Mouse (Mus musculus): ENCODE measurements around the gene Hist2h3c1.
"Not testable (repeated sequence)": the region's sequence is repeated elsewhere in the genome, so short reads cannot be mapped to it uniquely, and the experiment has no call there.

Gene Hist2h3c1

DNA sequence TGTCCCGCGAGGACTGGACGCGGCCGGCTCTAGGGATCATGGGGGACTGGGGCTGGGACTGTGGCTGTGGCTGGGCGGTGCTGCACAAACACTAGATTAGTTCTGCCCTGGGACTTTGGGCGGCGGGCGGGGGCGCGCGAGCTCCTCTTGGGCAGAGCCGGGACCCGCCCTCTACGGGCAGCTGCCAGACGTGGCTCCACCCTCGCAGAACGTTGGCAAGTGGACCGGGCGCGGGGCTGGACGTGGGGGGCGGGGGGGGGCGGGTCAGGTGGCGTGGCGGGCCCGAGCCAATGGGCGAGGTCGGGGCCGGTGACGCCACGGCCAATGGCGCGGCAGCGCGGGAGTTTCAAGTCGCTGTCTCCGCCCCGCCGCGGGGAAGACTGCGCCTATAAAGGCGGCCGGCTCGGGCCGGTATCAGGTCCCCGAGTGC lies at the start of gene Hist2h3c1:
TSS of gene Hist2h3c1 (plus strand) at position 259 of the 430 bp plus-strand sequence.
- CTCF ChIA-PET: not testable (repeated sequence)

- CTCF ChIA-PET: interaction anchor here (0.5 to 1.1 kb wide), 4 partner anchors 10 to 215 kb away, joined by 3 to 4 read pairs (median 4); no protein-coding TSS in a partner anchor
Observed at GRCm38 (mm10) chr3:96197129-96197749, 49.2 kb upstream of the Hist2h3c1 start.

DNA sequence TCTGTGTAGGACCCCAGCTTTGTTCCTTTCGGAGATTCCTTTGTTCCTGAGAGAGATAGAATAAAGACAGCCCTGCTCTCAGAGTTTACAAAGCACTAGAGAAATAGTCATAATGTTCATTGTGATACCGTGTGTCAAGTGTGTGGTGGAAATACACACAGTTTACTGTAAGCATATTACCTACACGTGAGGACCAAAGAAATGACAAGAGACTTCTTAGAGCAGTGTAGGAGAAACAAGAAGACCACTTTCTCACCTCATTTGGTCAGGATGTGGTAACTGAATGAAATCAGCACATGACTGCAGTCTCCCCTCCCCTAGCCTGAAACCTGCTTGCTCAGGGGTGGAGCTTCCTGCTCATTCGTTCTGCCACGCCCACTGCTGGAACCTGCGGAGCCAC lies 48.3 kb upstream of the Hist2h3c1 start:
- CTCF ChIA-PET: interaction anchor here (0.5 to 0.7 kb wide), 3 partner anchors 43 to 364 kb away, joined by 3 to 4 read pairs (median 4); no protein-coding TSS in a partner anchor

DNA sequence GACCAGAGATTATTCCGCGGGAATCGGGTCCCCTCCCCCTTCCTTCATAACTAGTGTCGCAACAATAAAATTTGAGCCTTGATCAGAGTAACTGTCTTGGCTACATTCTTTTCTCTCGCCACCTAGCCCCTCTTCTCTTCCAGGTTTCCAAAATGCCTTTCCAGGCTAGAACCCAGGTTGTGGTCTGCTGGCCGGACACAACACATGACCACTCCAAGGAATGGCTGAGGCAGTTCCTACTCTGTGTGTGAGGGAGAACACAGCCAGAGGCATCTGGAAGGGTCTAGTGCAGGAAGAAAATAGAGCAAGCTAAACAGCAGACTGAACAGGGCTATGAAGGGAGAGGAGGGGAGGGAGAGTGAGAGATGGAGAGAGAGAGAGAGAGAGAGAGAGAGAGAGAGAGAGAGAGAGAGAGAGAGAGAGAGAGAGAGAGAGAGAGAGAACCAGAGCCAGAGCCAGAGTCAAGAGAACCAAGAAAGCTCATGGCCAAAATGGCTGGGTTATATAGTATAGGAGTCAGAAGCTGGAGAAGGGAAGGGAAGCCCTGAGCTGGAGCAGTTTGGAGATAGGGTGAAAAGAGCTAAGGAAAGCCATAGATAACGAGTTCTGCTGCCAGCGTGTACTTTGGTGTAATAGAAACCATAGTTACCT lies 47.8 kb upstream of the Hist2h3c1 start:
- CTCF ChIA-PET: interaction anchor here (0.5 to 1.1 kb wide), 3 partner anchors 20 to 363 kb away, joined by 3 to 4 read pairs (median 3); no protein-coding TSS in a partner anchor

- CTCF ChIA-PET: interaction anchor here (1.1 kb wide), 1 partner anchor 19 kb away, joined by 3 read pairs; no protein-coding TSS in a partner anchor
Observed at GRCm38 (mm10) chr3:96199731-96200130, 46.8 kb upstream of the Hist2h3c1 start.

DNA sequence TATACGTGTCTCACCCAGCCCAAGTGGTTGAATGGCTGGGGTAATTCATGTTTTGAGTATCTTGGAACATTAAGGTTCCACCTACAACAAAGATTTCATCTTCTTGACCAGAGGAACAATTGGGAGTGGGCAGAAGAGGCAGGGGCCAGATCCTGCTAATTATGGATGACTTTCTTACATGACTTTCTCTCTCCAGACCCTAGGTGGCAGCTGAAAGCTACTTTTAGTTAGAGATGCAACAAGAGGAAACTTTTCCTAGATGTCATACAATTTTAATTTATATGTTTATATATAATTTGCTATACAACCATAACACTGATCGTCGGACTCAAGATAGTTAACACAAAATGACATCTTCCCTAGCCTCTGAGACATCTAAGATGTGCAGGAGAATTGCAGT lies 38.7 kb upstream of the Hist2h3c1 start:
- CTCF ChIA-PET: no interaction called here

DNA sequence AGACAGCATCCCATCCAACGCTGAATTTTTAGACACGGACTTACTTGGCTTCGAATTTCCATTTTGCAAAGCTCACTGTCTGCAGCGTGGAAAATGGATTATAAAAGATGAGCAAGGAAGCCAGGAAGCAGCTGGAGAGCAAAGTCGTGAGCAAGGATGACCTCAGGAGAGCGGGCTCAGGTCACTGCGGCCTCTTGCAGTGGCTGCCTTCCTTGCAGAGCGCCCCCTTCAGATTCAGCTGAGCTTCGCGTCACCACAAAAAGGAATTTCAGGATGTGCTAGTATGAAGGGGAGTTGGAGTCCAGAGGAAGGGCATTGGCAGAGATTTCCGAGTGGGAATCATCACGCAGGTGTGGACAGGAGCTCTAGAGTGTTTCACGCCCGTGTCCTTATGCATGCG lies 37.2 kb upstream of the Hist2h3c1 start:
- CTCF ChIA-PET: interaction anchor here (0.6 kb wide), 1 partner anchor 63 kb away, joined by 9 read pairs; no protein-coding TSS in a partner anchor

DNA sequence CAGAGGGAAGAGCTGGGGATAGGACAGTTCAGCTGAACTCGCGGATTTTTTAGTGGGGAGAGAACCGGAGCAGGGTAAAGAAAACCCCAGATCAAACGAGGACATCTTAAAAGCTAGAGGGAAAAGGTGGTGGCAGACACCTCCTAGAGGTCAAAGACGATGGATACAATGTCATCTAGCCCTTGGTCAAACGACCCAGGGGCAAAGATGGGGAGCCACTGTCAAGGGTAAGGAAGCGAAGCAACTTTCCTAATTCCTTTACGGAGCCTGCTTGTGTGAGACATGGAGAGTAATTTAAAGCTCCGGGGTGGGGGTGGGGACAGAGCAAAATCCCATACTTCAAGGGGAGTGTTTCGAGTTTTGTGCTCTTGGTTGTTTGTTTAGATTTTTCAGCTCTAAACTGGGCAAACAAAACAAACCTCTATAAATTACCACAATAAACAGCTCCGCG lies 27.3 kb upstream of the Hist2h3c1 start:
- CTCF ChIA-PET: interaction anchor here (0.6 to 1.3 kb wide), 3 partner anchors 20 to 129 kb away, joined by 3 read pairs; no protein-coding TSS in a partner anchor

GRCm38 (mm10) chr3:96219661-96220130 lies 26.8 kb upstream of the Hist2h3c1 start, which contains the start of the genes Bola1 and Hist2h2ab:
TSS of gene Bola1 (minus strand) at chr3:96219709.
TSS of gene Hist2h2ab (plus strand) at chr3:96219865.
- CTCF ChIA-PET: interaction anchor here (0.5 kb wide), 1 partner anchor 23 kb away, joined by 9 read pairs; no protein-coding TSS in a partner anchor

GRCm38 (mm10) chr3:96220131-96220764 lies 26.2 kb upstream of the Hist2h3c1 start:
- CTCF ChIA-PET: interaction anchor here (0.5 kb wide), 1 partner anchor 23 kb away, joined by 9 read pairs; no protein-coding TSS in a partner anchor

GRCm38 (mm10) chr3:96220765-96221639 lies 25.5 kb upstream of the Hist2h3c1 start, which contains the start of the genes Hist2h2ac and Hist2h2be:
TSS of gene Hist2h2ac (minus strand) at chr3:96220880.
TSS of gene Hist2h2be (plus strand) at chr3:96221119.
- CTCF ChIA-PET: no interaction called here

- CTCF ChIA-PET: no interaction called here
Observed at GRCm38 (mm10) chr3:96221640-96222038, 24.8 kb upstream of the Hist2h3c1 start.

- CTCF ChIA-PET: interaction anchor here (0.8 to 1.0 kb wide), 2 partner anchors 11 to 272 kb away, joined by 4 to 6 read pairs; no protein-coding TSS in a partner anchor
Observed at GRCm38 (mm10) chr3:96222774-96223173, 23.7 kb upstream of the Hist2h3c1 start.

DNA sequence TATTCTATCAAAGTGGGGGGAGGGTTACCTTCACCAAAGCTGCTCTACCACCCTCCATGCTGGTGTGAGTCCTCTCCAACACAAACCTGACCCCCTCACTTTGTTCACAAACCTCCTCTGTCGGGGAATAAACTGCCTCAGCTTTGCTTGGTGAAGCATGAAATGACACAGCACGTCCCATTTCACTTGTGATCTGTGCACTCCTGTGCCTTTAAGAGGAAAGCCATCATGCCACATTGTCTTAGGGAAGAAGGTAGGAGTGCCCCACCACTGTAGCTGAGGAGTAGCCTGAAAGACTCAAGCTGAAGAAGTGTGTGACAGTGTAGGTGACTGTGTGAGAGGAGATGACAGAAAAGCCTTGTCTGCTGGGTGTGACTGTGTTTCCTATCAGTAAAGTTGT lies 21.1 kb upstream of the Hist2h3c1 start:
- CTCF ChIA-PET: no interaction called here

GRCm38 (mm10) chr3:96226695-96227648 lies 19.5 kb upstream of the Hist2h3c1 start:
- CTCF ChIA-PET: no interaction called here

DNA sequence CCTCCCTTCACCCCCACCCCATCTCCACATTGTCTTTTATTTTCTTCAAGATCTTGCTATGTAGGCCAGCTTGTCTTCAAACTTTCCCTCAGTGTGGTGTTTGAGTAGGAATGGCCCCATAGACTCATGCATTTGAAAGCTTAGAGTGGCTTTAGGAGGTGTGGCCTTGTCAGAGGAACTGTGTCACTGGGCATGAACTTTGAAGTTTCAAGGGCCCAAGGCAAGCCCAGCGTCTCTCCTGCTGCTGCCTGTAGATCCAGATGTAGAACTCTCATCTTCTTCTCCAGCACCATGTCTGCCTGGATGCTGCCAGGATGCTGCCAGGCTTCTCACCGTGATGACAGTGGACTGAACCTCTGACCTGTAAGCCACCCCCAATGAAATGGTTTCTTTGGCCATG lies 17.7 kb upstream of the Hist2h3c1 start:
- CTCF ChIA-PET: no interaction called here

DNA sequence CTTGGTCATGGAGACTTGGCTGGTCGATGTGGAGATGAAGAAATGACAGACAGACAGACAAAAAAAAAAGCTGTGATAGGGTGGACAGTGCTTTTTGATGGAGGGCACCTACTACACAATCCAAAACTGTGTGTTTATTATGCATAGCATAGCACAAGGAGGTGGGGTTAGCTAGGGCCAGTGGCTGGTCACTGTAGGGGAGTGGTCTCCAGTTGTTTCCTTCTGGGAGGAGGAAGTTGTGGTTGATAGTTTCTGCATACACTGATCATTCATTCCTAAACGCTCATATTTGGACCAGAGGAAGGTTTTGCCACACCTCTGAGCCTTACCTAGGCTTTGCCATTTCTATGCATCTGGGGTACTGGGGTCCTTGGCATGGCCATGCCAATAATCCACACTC lies 16.1 kb upstream of the Hist2h3c1 start:
- CTCF ChIA-PET: no interaction called here

GRCm38 (mm10) chr3:96230910-96231757 lies 15.4 kb upstream of the Hist2h3c1 start:
- CTCF ChIA-PET: no interaction called here

DNA sequence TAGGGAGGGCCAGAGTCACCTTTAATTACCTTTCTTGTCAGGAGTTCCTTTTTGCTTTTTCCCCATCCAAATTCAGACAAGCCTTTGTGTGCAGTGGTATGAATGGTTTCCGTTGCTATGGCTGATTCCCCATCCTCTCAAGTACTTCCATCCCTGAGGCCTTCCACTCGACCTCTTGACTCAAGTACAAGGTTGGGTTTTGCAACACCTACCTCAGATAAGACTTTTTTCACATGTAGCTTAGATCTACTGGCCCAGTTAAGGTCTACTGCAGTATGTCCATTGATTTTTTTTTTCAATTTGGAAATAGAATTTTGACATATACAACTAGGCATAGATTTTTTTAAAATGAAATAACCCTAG lies 14.7 kb upstream of the Hist2h3c1 start:
- CTCF ChIA-PET: no interaction called here
